8 mouse cellular contexts compared by ENCODE assay signal in genomic region chr4:129263225-129264021, GRCm38 (mm10). TPM values are rescaled to one million over a fixed set of nuclear protein-coding genes. Genes with fewer than 3 reads are reported as not detected.
A peak's percentile ranks its signal among the peaks of the same experiment; 100 is the strongest.
DNase-seq lines count a peak whose midpoint lies in the region; ATAC-seq and TF ChIP-seq lines count a peak whose summit lies in the region.

No protein-coding gene starts in this region.

- no peaks in the 10 kb centered on the region for H3K27me3 ChIP-seq in kidney, adult 2 months (replicated peaks; ENCODE audit: control insufficient read depth, insufficient read depth, low read length)
- H3K27me3 ChIP-seq in liver, embryonic 16.5 days (ENCODE audit: control insufficient read depth, insufficient read depth, low read depth, low read length) = no peaks in the 10 kb centered on the region
- no peaks in the 10 kb centered on the region for H3K27me3 ChIP-seq in small intestine, adult 2 months (ENCODE audit: control insufficient read depth, insufficient read depth, low read length)

- H3K4me1 ChIP-seq in kidney, adult 2 months (ENCODE audit: control insufficient read depth, insufficient read depth, low read length) = 0 out of 2 replicates have a peak, but pooled peaks cover 4% of the 10 kb centered on the region
- H3K4me1 ChIP-seq in liver, embryonic 16.5 days (ENCODE audit: control insufficient read depth, low read depth, low read length) = peaks cover 21% of the 10 kb centered on the region
- peaks cover 15% of the 10 kb centered on the region for H3K4me1 ChIP-seq in small intestine, adult 2 months (ENCODE audit: control insufficient read depth, insufficient read depth, insufficient read length, low read length)

- ATAC-seq in CD4-positive, CD25-positive, alpha-beta regulatory T cell, adult 4 months = no peak
- ATAC-seq in liver, embryonic 16.5 days (ENCODE audit: low read depth) = peak; percentile 96

- no peaks in the 10 kb centered on the region for H3K9me3 ChIP-seq in liver, embryonic 16.5 days (replicated peaks; ENCODE audit: control insufficient read depth, low read length)

- no peak for TF ChIP-seq CTCF in kidney, adult 2 months (conservative IDR thresholded peaks at IDR 0.05; ENCODE audit: insufficient read depth, insufficient read length, low read depth, low read length)
- no peak for TF ChIP-seq CTCF in small intestine, adult 2 months (IDR thresholded peaks at IDR 0.05; ENCODE audit: extremely low read depth, insufficient read length, insufficient replicate concordance, low read depth, low read length)

- H3K4me3 ChIP-seq in kidney, adult 2 months (ENCODE audit: insufficient read depth, low read depth, low read length) = no peak overlapping the region
- H3K4me3 ChIP-seq in liver, embryonic 16.5 days (ENCODE audit: low read depth, low read length) = 0 out of 2 replicates have a peak overlapping the region, but pooled peaks have one; percentile 15
- H3K4me3 ChIP-seq in small intestine, adult 2 months (ENCODE audit: low read depth, low read length) = peak overlapping the region; percentile 36

- no peak for TF ChIP-seq POLR2A in kidney, adult 2 months (IDR thresholded peaks at IDR 0.05; ENCODE audit: low read depth, low read length)
- TF ChIP-seq POLR2A in small intestine, adult 2 months (IDR thresholded peaks at IDR 0.05; ENCODE audit: low read depth, low read length) = no peak

- H3K4me2 ChIP-seq in liver, embryonic 16.5 days (ENCODE audit: low read depth, low read length) = peak overlapping the region; percentile 53

- WGBS in kidney, adult 2 months = 31% methylated on average over 19 of the region's 19 CpGs
- WGBS in liver, embryonic 16.5 days (ENCODE audit: insufficient replicate concordance) = 24% methylated on average over 19 of the region's 19 CpGs
- WGBS in small intestine, adult 2 months = 21% methylated on average over 19 of the region's 19 CpGs

- 0 out of 2 replicates have a peak overlapping the region, but pooled peaks have one; percentile 22 for H3K9ac ChIP-seq in liver, embryonic 16.5 days (ENCODE audit: low read depth, low read length)

- DNase-seq in CD4-positive, CD25-positive, alpha-beta regulatory T cell, adult 2 months (ENCODE audit: low read depth, low spot score) = peak; percentile 31
- DNase-seq in ES-CJ7 (ENCODE audit: low read depth, low spot score) = peak; percentile 88
- DNase-seq in cerebellum, adult 9-10 months = peak; percentile 81
- peak; percentile 98 for DNase-seq in heart, adult 11 months
- DNase-seq in kidney, adult 2 months = peak; percentile 75

- H3K36me3 ChIP-seq in kidney, adult 2 months (ENCODE audit: control insufficient read depth, insufficient read depth, low read length) = no peaks in the 10 kb centered on the region
- no peaks in the 10 kb centered on the region for H3K36me3 ChIP-seq in liver, embryonic 16.5 days (ENCODE audit: control insufficient read depth, insufficient read depth)
- H3K36me3 ChIP-seq in small intestine, adult 2 months (ENCODE audit: control insufficient read depth, insufficient read depth, low read length) = no peaks in the 10 kb centered on the region

- H3K27ac ChIP-seq in kidney, adult 2 months (ENCODE audit: insufficient read depth, low read depth, low read length) = peak overlapping the region; percentile 18; the same call in 1 of the 2 replicates
- H3K27ac ChIP-seq in liver, embryonic 16.5 days (ENCODE audit: low read length) = no peak overlapping the region
- 0 out of 2 replicates have a peak overlapping the region, but pooled peaks have one; percentile 10 for H3K27ac ChIP-seq in small intestine, adult 2 months (ENCODE audit: insufficient read depth, low read depth, low read length)

RNA-seq across cellular contexts. Expression of gene C77080, which starts 2.2 kb away (rescaled TPM):
- polyA plus RNA-seq in CD4-positive, CD25-positive, alpha-beta regulatory T cell, adult 4 months (2017; shearing (Covaris generic)) = under 1 TPM; 0.20 to 0.27 TPM
- polyA plus RNA-seq in kidney, adult 2 months (2012; rRNA removed) = 39.3 and 45.5 TPM in 2 replicates
- 0.85 and 0.97 TPM in 2 replicates for polyA plus RNA-seq in liver, embryonic 16.5 days (2015; fragmentation: Nextera tagmentation; extraction: Ambion mirVana)
- 102 and 267 TPM in 2 replicates for polyA plus RNA-seq in small intestine, adult 2 months (2012; rRNA removed)

RNA-seq across cellular contexts. Expression of gene Sync, which starts 24.0 kb away (rescaled TPM):
- polyA plus RNA-seq in CD4-positive, CD25-positive, alpha-beta regulatory T cell, adult 4 months (2017; shearing (Covaris generic)) = under 1 TPM in 1 of 2 experiments, not detected in 1; 0.46 TPM
- polyA plus RNA-seq in kidney, adult 2 months (2012; rRNA removed) = 0.46 and 0.69 TPM in 2 replicates
- polyA plus RNA-seq in liver, embryonic 16.5 days (2015; fragmentation: Nextera tagmentation; extraction: Ambion mirVana) = 0.13 and 0.33 TPM in 2 replicates
- 0.34 and 0.37 TPM in 2 replicates for polyA plus RNA-seq in small intestine, adult 2 months (2012; rRNA removed)

Comparison
In these comparisons a context has a peak if more than half of its experiments do, and no peak if none do; other contexts are left out.
1. DNase-seq: peak in every context shown above with its lines; median percentile 98 in heart, adult 11 months; 88 in ES-CJ7; 81 in cerebellum, adult 9-10 months; 75 in kidney, adult 2 months; 31 in CD4-positive, CD25-positive, alpha-beta regulatory T cell, adult 2 months.
2. RNA of gene C77080, which starts 2.2 kb away (polyA plus RNA-seq): 102 to 267 TPM in small intestine, adult 2 months and 39.3 to 45.5 TPM in kidney, adult 2 months; 0.85 to 0.97 TPM in liver, embryonic 16.5 days and 0.20 to 0.27 TPM in CD4-positive, CD25-positive, alpha-beta regulatory T cell, adult 4 months; every median in the first group is over 10 times any median in the second.